Mouse (Mus musculus) brain, embryonic 18.5 days (tissue): ENCODE measurements around the gene Lpcat2.

Source experiments
- DNase-seq: peaks from one replicate; pipeline ENCODE4 v3.0.0-alpha.2; 2012; ENCODE audit warnings: low read depth, low spot score

Gene Lpcat2

GRCm38 (mm10) chr8:92855171-92855894 lies at the start of gene Lpcat2:
Gene Lpcat2 (plus strand): TSS chr8:92855339.
- no peak for DNase-seq

- no peak for DNase-seq
Measured at GRCm38 (mm10) chr8:92812773-92813172, 42.4 kb upstream of the Lpcat2 start.

- no peak for DNase-seq
Measured at GRCm38 (mm10) chr8:92815661-92816060, 39.5 kb upstream of the Lpcat2 start.

- peak; percentile 69 for DNase-seq
Measured at GRCm38 (mm10) chr8:92817928-92818818, 37.0 kb upstream of the Lpcat2 start.

- DNase-seq, result no peak
Measured at GRCm38 (mm10) chr8:92821151-92821550, 34.0 kb upstream of the Lpcat2 start.

- DNase-seq, result no peak
Measured at GRCm38 (mm10) chr8:92822386-92822785, 32.8 kb upstream of the Lpcat2 start.

- DNase-seq, result no peak
Measured at GRCm38 (mm10) chr8:92825991-92826390, 29.1 kb upstream of the Lpcat2 start.

GRCm38 (mm10) chr8:92827243-92828034 lies 27.7 kb upstream of the Lpcat2 start, which contains the start of gene Mmp2:
Gene Mmp2 (plus strand): TSS chr8:92827291.
- DNase-seq, result no peak

- no peak for DNase-seq
Measured at GRCm38 (mm10) chr8:92828251-92828743, 26.8 kb upstream of the Lpcat2 start.

GRCm38 (mm10) chr8:92834065-92834731 lies 20.9 kb upstream of the Lpcat2 start:
- no peak for DNase-seq

- DNase-seq, result no peak
Measured at GRCm38 (mm10) chr8:92834786-92835500, 20.2 kb upstream of the Lpcat2 start.

GRCm38 (mm10) chr8:92835901-92836300 lies 19.2 kb upstream of the Lpcat2 start:
- DNase-seq, result no peak

- no peak for DNase-seq
Measured at GRCm38 (mm10) chr8:92838616-92839015, 16.5 kb upstream of the Lpcat2 start.

- no peak for DNase-seq
Measured at GRCm38 (mm10) chr8:92839161-92839560, 16.0 kb upstream of the Lpcat2 start.

GRCm38 (mm10) chr8:92839876-92840275 lies 15.3 kb upstream of the Lpcat2 start:
- no peak for DNase-seq

GRCm38 (mm10) chr8:92846684-92847083 lies 8.5 kb upstream of the Lpcat2 start:
- DNase-seq, result no peak

GRCm38 (mm10) chr8:92847299-92847698 lies 7.8 kb upstream of the Lpcat2 start:
- no peak for DNase-seq

- DNase-seq, result no peak
Measured at GRCm38 (mm10) chr8:92849261-92849660, 5.9 kb upstream of the Lpcat2 start.

- DNase-seq, result no peak
Measured at GRCm38 (mm10) chr8:92850239-92850638, 4.9 kb upstream of the Lpcat2 start.

GRCm38 (mm10) chr8:92851381-92851780 lies 3.8 kb upstream of the Lpcat2 start:
- DNase-seq, result no peak
